Mouse (Mus musculus) MEL (cell line): ENCODE results near the gene Thbs3.

ENCODE experiments used
- CHD1 ChIP-seq: IDR thresholded peaks from 2 replicates; pipeline ENCODE4 v1.6.1; 2012; ENCODE audit warnings: low read depth, mild to moderate bottlenecking, inconsistent platforms, low read length, improper control_type of control experiment
- CTCF ChIP-seq, 3 experiments: IDR thresholded peaks in 2 of 3; conservative IDR thresholded peaks in 1 of 3; 2 replicates each; pipeline ENCODE4 v1.5.1; 2011 to 2012; ENCODE audit warnings: low read length in 3 of 3, low read depth in 2 of 3, mild to moderate bottlenecking in 2 of 3, improper control_type of control experiment in 1 of 3, inconsistent platforms in 1 of 3, mixed read lengths in 1 of 3, moderate library complexity in 1 of 3; ENCODE audit not compliant: control insufficient read depth in 1 of 3, insufficient read depth in 1 of 3, poor library complexity in 1 of 3, severe bottlenecking in 1 of 3
- EP300 ChIP-seq, 2 experiments: IDR thresholded peaks; 2 replicates each; pipeline ENCODE4 v1.6.1; 2011; ENCODE audit warnings: improper control_type of control experiment in 2 of 2, low read length in 2 of 2, low read depth in 1 of 2, mild to moderate bottlenecking in 1 of 2
- POLR2A ChIP-seq, 2 experiments: IDR thresholded peaks; 2 replicates each; pipeline ENCODE4 v1.6.1; 2011 to 2012; ENCODE audit warnings: low read length in 2 of 2, mild to moderate bottlenecking in 2 of 2, control low read depth in 1 of 2, improper control_type of control experiment in 1 of 2, low read depth in 1 of 2, moderate library complexity in 1 of 2; ENCODE audit not compliant: control insufficient read depth in 1 of 2, insufficient read depth in 1 of 2, poor library complexity in 1 of 2
- TAL1 ChIP-seq: IDR thresholded peaks from 2 replicates; pipeline ENCODE4 v1.6.1; 2012; ENCODE audit warnings: mild to moderate bottlenecking, inconsistent platforms, low read length, moderate library complexity, mixed read lengths
- TCF12 ChIP-seq: IDR thresholded peaks from 2 replicates; pipeline ENCODE4 v1.6.1; 2014; ENCODE audit warnings: low read depth, mild to moderate bottlenecking, inconsistent platforms, low read length, improper control_type of control experiment, moderate library complexity

DNA sequence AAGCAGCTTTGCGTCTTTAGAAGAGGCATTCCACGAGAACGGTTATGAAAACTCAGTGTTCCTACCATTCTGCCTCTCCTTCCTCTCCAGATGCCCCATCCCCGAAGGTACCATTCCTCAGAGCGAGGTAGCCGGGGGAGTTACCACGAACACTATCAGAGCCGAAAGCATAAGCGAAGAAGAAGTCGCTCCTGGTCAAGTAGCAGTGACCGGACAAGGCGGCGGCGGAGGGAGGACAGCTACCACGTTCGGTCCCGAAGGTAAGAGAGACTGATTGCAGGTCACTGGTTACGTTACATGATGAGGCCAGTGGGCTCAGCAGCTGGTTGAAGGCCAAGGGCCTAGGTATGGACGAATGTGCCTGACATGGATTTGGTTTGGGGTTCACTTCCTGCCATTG is 48.0 kb upstream of the Thbs3 start:
- no peak for TF ChIP-seq CHD1
- no peak for TF ChIP-seq CTCF (IDR thresholded peaks at IDR 0.05 in 2 of 3, conservative IDR thresholded peaks at IDR 0.05 in 1 of 3; ENCODE audit: control insufficient read depth in 1 of 3, insufficient read depth in 1 of 3, low read depth in 2 of 3, low read length in 3 of 3, poor library complexity in 1 of 3, severe bottlenecking in 1 of 3)
- no peak for TF ChIP-seq TCF12
- no peak for TF ChIP-seq EP300 (IDR thresholded peaks at IDR 0.05; ENCODE audit: low read depth in 1 of 2, low read length in 2 of 2)
- no peak for TF ChIP-seq POLR2A (IDR thresholded peaks at IDR 0.05; ENCODE audit: control insufficient read depth in 1 of 2, insufficient read depth in 1 of 2, low read depth in 1 of 2, low read length in 2 of 2, poor library complexity in 1 of 2)
- TF ChIP-seq TAL1: no peak
